ENCODE assay signal across 7 mouse cellular contexts in genomic region chr3:153910489-153910888, GRCm38 (mm10). TPM values are rescaled to one million over a fixed set of nuclear protein-coding genes. Genes with fewer than 3 reads are reported as not detected.
A peak's percentile ranks its signal among the peaks of the same experiment; 100 is the strongest.
DNase-seq lines count a peak whose midpoint lies in the region; ATAC-seq lines count a peak whose summit lies in the region.

No protein-coding gene starts in this region.

- no peak for DNase-seq in neural tube, embryonic 11.5 days (ENCODE audit: low spot score)
- DNase-seq in neural tube, embryonic 10.5 days (ENCODE audit: extremely low spot score, low spot score): no peak
- DNase-seq in forebrain, embryonic 10.5 days (ENCODE audit: extremely low spot score, low spot score): no peak
- peak; percentile 40 for DNase-seq in yolk sac, embryonic 10.5 days (ENCODE audit: low spot score)
- DNase-seq in layer of hippocampus, postnatal 10 days (ENCODE audit: low spot score in 2 of 2): no peak
- DNase-seq in lung, postnatal 36 days: no peak

- H3K27ac ChIP-seq in neural tube, embryonic 11.5 days (ENCODE audit: low read depth, low read length): no peak overlapping the region
- H3K27ac ChIP-seq in forebrain, embryonic 10.5 days: peak overlapping the region; percentile 99; the same call in 1 of the 2 replicates
- H3K27ac ChIP-seq in limb, embryonic 15.5 days: no peak overlapping the region

- no peaks in the 10 kb centered on the region for H3K9me3 ChIP-seq in neural tube, embryonic 11.5 days (ENCODE audit: control insufficient read depth, low read length)
- no peaks in the 10 kb centered on the region for H3K9me3 ChIP-seq in forebrain, embryonic 10.5 days
- H3K9me3 ChIP-seq in limb, embryonic 15.5 days: no peaks in the 10 kb centered on the region

- no peak overlapping the region for H3K9ac ChIP-seq in neural tube, embryonic 11.5 days (ENCODE audit: low read length)
- no peak overlapping the region for H3K9ac ChIP-seq in limb, embryonic 15.5 days

- WGBS in neural tube, embryonic 11.5 days: 79% methylated on average over 7 of the region's 7 CpGs
- WGBS in forebrain, embryonic 10.5 days: 85% methylated on average over 7 of the region's 7 CpGs
- WGBS in limb, embryonic 15.5 days: 70% methylated on average over 7 of the region's 7 CpGs

- H3K4me2 ChIP-seq in neural tube, embryonic 11.5 days (ENCODE audit: low read depth): peak overlapping the region; percentile 68; the same call in 1 of the 2 replicates
- H3K4me2 ChIP-seq in limb, embryonic 15.5 days: peak overlapping the region; percentile 72; the same call in 1 of the 2 replicates

- peaks cover 16% of the 10 kb centered on the region for H3K36me3 ChIP-seq in neural tube, embryonic 11.5 days (ENCODE audit: control insufficient read depth, insufficient read depth, low read length)
- H3K36me3 ChIP-seq in forebrain, embryonic 10.5 days (replicated peaks): peaks cover 63% of the 10 kb centered on the region
- peaks cover 56% of the 10 kb centered on the region for H3K36me3 ChIP-seq in limb, embryonic 15.5 days

- H3K4me3 ChIP-seq in neural tube, embryonic 11.5 days (ENCODE audit: low read depth, low read length): no peak overlapping the region; the same call in 1 of the 2 replicates
- peak overlapping the region; percentile 94 for H3K4me3 ChIP-seq in forebrain, embryonic 10.5 days
- peak overlapping the region; percentile 84 for H3K4me3 ChIP-seq in limb, embryonic 15.5 days

- ATAC-seq in neural tube, embryonic 11.5 days (ENCODE audit: insufficient read depth, low FRiP score, low TSS enrichment): no peak
- no peak for ATAC-seq in limb, embryonic 15.5 days (ENCODE audit: insufficient number of reproducible peaks, low FRiP score, low TSS enrichment, low read depth)

- peaks cover 9% of the 10 kb centered on the region for H3K4me1 ChIP-seq in neural tube, embryonic 11.5 days (ENCODE audit: control insufficient read depth, insufficient read depth, low read length)
- peaks cover 57% of the 10 kb centered on the region for H3K4me1 ChIP-seq in forebrain, embryonic 10.5 days
- H3K4me1 ChIP-seq in limb, embryonic 15.5 days: peaks cover 40% of the 10 kb centered on the region

- no peaks in the 10 kb centered on the region for H3K27me3 ChIP-seq in neural tube, embryonic 11.5 days (ENCODE audit: control insufficient read depth, insufficient read depth, low read length)
- H3K27me3 ChIP-seq in forebrain, embryonic 10.5 days (ENCODE audit: poor library complexity, severe bottlenecking): no peaks in the 10 kb centered on the region
- H3K27me3 ChIP-seq in limb, embryonic 15.5 days: no peaks in the 10 kb centered on the region

RNA-seq across cellular contexts. Expression of gene Rabggtb, which starts 2.3 kb away (rescaled TPM):
- 39.7 and 44.4 TPM in 2 replicates for polyA plus RNA-seq in neural tube, embryonic 11.5 days (2014; fragmentation: Nextera tagmentation; extraction: Ambion mirVana)
- polyA plus RNA-seq in forebrain, embryonic 10.5 days (2016; fragmentation: Nextera tagmentation; extraction: Ambion mirVana): 51.2 and 55.5 TPM in 2 replicates
- polyA plus RNA-seq in limb, embryonic 15.5 days (2015; fragmentation: Nextera tagmentation; extraction: Ambion mirVana): 45.9 and 49.6 TPM in 2 replicates
- total RNA-seq in layer of hippocampus, postnatal 10 days (2021): 10 to 100 TPM; 73.5 to 80.8 TPM

RNA-seq across cellular contexts. Expression of gene Msh4, which starts 4.6 kb away (rescaled TPM):
- 0.07 and 0.12 TPM in 2 replicates for polyA plus RNA-seq in neural tube, embryonic 11.5 days (2014; fragmentation: Nextera tagmentation; extraction: Ambion mirVana)
- 0.07 and 0.12 TPM in 2 replicates for polyA plus RNA-seq in forebrain, embryonic 10.5 days (2016; fragmentation: Nextera tagmentation; extraction: Ambion mirVana)
- 0.08 and 0.09 TPM in 2 replicates for polyA plus RNA-seq in limb, embryonic 15.5 days (2015; fragmentation: Nextera tagmentation; extraction: Ambion mirVana)
- total RNA-seq in layer of hippocampus, postnatal 10 days (2021): under 1 TPM; 0.59 to 0.71 TPM

RNA-seq across cellular contexts. Expression of gene Acadm, which starts 33.9 kb away (rescaled TPM):
- 53.0 and 58.3 TPM in 2 replicates for polyA plus RNA-seq in neural tube, embryonic 11.5 days (2014; fragmentation: Nextera tagmentation; extraction: Ambion mirVana)
- polyA plus RNA-seq in forebrain, embryonic 10.5 days (2016; fragmentation: Nextera tagmentation; extraction: Ambion mirVana): 37.6 and 39.1 TPM in 2 replicates
- polyA plus RNA-seq in limb, embryonic 15.5 days (2015; fragmentation: Nextera tagmentation; extraction: Ambion mirVana): 68.9 and 83.0 TPM in 2 replicates
- total RNA-seq in layer of hippocampus, postnatal 10 days (2021): 10 to 100 TPM; 43.8 to 58.1 TPM
